Mouse (Mus musculus) intestine, postnatal 0 days (tissue): Measurements from ENCODE around the gene Tmem14a. TPM values are rescaled to one million over a fixed set of nuclear protein-coding genes. Genes with fewer than 3 reads are reported as not detected.
"Not testable (repeated sequence)": the region's sequence is repeated elsewhere in the genome, so short reads cannot be mapped to it uniquely, and the experiment has no call there.

Experiments
- ATAC-seq: fragments of 200-750 bp; cut with Nextera tagmentation; 2 replicates; pipeline ENCODE4 v1.8.0; 2017; ENCODE audit warnings: mild to moderate bottlenecking, moderate TSS enrichment, moderate library complexity
- H3K27ac ChIP-seq: fragments of 300-500 bp; sonication (generic); 2 replicates; pipeline ENCODE4 v1.5.1; 2014; ENCODE audit warnings: mild to moderate bottlenecking, low read depth, low read length, moderate library complexity
- H3K27me3 ChIP-seq: fragments of 300-500 bp; sonication (generic); replicated peaks from 2 replicates; pipeline ENCODE4 v1.6.1; 2014; ENCODE audit warnings: low read length, mixed read lengths; ENCODE audit not compliant: control insufficient read depth, insufficient read depth
- H3K36me3 ChIP-seq: fragments of 300-500 bp; sonication (generic); 2 replicates; pipeline ENCODE4 v1.6.1; 2014; ENCODE audit warnings: mild to moderate bottlenecking, moderate library complexity; ENCODE audit not compliant: control insufficient read depth, insufficient read depth
- H3K4me1 ChIP-seq: fragments of 300-500 bp; sonication (generic); replicated peaks from 2 replicates; pipeline ENCODE4 v1.6.1; 2014; ENCODE audit warnings: antibody characterized with exemption, low read length, mixed read lengths; ENCODE audit not compliant: control insufficient read depth, insufficient read depth
- H3K4me2 ChIP-seq: fragments of 300-500 bp; sonication (generic); replicated peaks from 2 replicates; pipeline ENCODE4 v1.6.1; 2014; ENCODE audit warnings: low read depth, mild to moderate bottlenecking, moderate library complexity
- H3K4me3 ChIP-seq: fragments of 300-500 bp; sonication (generic); 2 replicates; pipeline ENCODE4 v1.5.1; 2014; ENCODE audit warnings: low read depth, low read length
- H3K9ac ChIP-seq: fragments of 300-500 bp; sonication (generic); 2 replicates; pipeline ENCODE4 v1.6.1; 2014; ENCODE audit warnings: mild to moderate bottlenecking, low read depth, low read length
- H3K9me3 ChIP-seq: fragments of 300-500 bp; sonication (generic); 2 replicates; pipeline ENCODE4 v1.6.1; 2016; ENCODE audit warnings: mixed run types; ENCODE audit not compliant: control insufficient read depth
- CTCF ChIP-seq: sonication (generic); IDR thresholded peaks from 2 replicates; pipeline ENCODE4 v1.5.1; 2016; ENCODE audit warnings: low read depth, mild to moderate bottlenecking, control low read depth, antibody characterized with exemption, moderate library complexity
- WGBS: fragments of 180-500 bp; shearing (Covaris S2); extraction: QIAGEN DNeasy Blood & Tissue Kit; methylation state at CpG from one replicate; pipeline ENCODE4 v1.1.7; 2014; 5-methylcytosine and 5-hydroxymethylcytosine counted together
- polyA plus RNA-seq: library from polyadenylated mRNA; unstranded; fragments of >200 nt; fragmentation: Nextera tagmentation; extraction: Ambion mirVana; gene quantifications from 2 replicates; pipeline ENCODE4 v1.2.1, GENCODE M21; 2015

Tmem14a gene
- polyA plus RNA-seq, result 10.0 and 11.7 TPM in 2 replicates

DNA sequence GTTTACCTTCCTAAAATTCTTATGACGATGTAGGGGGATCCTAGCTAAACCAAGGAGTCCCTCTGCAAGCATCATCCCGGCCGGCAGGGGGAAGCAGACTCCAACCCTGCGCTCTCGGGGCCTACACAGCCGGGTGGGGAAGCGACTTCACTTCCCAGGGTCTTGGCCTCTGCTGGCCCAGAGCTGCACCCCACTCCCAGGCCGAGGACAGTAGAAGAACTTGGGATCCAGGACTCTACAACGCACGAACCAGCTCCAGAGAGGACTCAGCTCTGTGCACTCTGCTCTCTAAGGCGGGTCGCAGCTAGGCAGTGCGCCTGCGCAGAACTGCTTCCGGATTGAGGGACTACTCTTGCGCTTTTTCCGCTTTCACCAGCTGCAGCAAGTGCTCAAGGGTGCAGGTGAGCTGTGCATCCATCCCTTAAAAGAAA, at the start of gene Tmem14a:
Gene Tmem14a, plus strand, starts transcription at position 87 of the 431 bp plus-strand sequence.
- WGBS, result 0% methylated on average over 17 of the region's 17 CpGs
- no peaks in the 10 kb centered on the region for H3K27me3 ChIP-seq
- peak; percentile 92 for ATAC-seq
- no peaks in the 10 kb centered on the region for H3K4me1 ChIP-seq
- H3K27ac ChIP-seq, result peak within 1 kb of the TSS; percentile 78
- no peaks in the 10 kb centered on the region for H3K36me3 ChIP-seq
- H3K4me2 ChIP-seq, result peak within 1 kb of the TSS; percentile 78
- peak within 1 kb of the TSS; percentile 59 for H3K4me3 ChIP-seq
- H3K9ac ChIP-seq, result peak within 1 kb of the TSS; percentile 71
- no peaks in the 10 kb centered on the region for H3K9me3 ChIP-seq
- TF ChIP-seq CTCF, result peak; percentile 99

DNA sequence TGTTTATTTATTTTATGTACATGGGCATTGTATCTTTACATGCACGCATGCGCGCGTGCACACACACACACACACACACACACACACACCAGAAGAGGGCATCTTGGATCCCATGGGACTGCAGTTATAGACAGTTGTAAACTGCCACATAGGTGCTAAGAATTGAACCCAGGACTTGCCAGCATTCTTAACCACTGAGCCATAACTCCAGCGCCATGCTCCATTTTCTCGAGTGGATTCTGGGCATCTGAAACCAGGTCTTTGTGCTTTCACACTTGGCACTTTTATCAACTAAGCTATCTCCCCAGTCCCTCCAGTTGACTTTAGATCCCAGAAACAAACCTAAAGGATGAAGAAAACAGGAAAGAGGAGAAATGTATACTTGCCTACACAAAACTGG, 33.2 kb upstream of the Tmem14a start:
- Histone ChIP-seq H3K9ac (no peak overlapping the region), H3K27me3 (no peaks in the 10 kb centered on the region), H3K4me2 (no peak overlapping the region), H3K4me1 (no peaks in the 10 kb centered on the region), H3K36me3 (no peaks in the 10 kb centered on the region), H3K27ac (no peak overlapping the region), H3K9me3 (no peaks in the 10 kb centered on the region), H3K4me3 (no peak overlapping the region)
- TF ChIP-seq CTCF, result no peak
- no peak for ATAC-seq
- 96% methylated on average over 6 of the region's 6 CpGs for WGBS

DNA sequence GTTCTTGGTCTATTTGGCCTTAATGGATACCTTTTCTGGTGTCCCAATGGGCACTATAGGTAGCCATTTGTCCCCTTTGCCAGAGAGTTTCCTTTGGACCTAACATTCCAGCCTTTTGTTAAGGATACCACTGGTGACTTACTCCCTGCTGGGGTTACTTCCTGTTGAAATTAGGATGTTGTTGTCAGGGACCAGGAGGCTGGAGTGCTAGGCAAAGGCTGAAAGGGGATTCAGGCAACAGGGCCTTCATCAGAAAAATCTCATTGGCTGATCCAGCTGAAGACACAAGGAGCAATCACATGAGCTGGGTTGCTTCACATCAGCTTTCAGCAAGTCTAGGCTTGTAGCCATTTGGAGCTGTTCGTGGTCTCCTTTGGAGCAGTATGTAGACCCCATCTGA, 12.1 kb upstream of the Tmem14a start:
- H3K36me3 ChIP-seq, result no peaks in the 10 kb centered on the region
- no peak overlapping the region for H3K4me2 ChIP-seq
- H3K4me3 ChIP-seq, result no peak overlapping the region
- no peaks in the 10 kb centered on the region for H3K4me1 ChIP-seq
- no peak overlapping the region for H3K27ac ChIP-seq
- WGBS, result 94% methylated on average over 1 of the region's 1 CpGs
- no peaks in the 10 kb centered on the region for H3K27me3 ChIP-seq
- H3K9ac ChIP-seq, result no peak overlapping the region
- H3K9me3 ChIP-seq, result no peaks in the 10 kb centered on the region
- no peak for ATAC-seq
- no peak for TF ChIP-seq CTCF

DNA sequence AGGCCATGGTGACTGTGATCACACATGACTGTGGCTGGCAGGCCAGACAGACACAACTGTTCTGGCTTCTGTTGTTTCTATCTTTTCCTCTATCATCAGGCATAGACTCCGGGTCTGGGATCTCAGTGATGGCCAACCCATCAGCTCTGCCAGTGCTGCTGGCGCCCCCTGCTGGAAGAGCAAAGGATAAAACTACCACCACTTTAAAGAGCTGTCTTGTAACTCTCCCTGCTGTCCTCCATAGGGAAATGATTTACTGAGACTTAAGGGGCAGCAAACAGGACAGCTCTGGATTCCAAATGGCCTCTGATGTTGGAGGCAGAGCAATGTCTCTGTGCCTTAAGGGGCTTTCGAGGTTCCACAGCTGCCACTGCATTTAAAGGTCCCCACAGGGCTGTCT, 4.8 kb upstream of the Tmem14a start:
- not testable (repeated sequence) for H3K4me3 ChIP-seq, H3K27ac ChIP-seq, H3K9me3 ChIP-seq, H3K27me3 ChIP-seq, H3K36me3 ChIP-seq, H3K9ac ChIP-seq, H3K4me2 ChIP-seq, H3K4me1 ChIP-seq
- 26% methylated on average over 2 of the region's 3 CpGs for WGBS
- TF ChIP-seq CTCF, result peak; percentile 54
- ATAC-seq, result peak; percentile 56; the same call in 1 of the 2 replicates

DNA sequence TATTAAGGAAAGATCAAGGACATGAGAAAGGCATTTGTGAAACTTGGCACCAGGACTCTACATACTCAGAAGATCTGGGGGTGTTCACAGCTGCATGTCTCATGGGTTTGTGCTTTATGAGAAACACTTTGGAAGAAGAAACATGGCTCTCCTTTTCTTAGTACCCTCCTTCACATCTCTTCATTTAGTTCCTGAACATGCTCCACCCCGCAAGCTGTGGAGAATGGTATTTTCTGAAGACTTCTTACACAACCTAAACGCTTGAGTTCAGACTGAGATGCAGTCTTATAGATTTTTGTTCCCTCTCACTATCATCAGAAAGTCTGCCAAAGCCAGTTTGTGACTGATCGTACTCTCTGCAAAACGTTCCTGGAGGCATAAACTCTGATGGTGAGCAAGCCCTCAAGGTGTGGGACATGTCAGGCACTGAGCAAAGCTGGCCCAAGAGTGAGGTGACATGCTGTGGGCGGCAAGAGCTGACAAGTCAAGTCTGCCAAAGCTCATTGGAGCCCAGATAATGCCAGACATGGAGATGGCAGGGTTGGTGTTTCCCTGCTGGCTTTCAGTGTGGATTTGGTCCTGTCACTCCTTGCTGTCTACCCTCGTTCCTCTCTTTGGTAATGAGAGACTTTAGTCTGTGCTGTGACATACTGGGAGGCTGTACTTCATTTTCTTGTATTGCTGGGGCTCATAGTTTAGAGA, 4.2 kb upstream of the Tmem14a start:
- not testable (repeated sequence) for H3K4me3 ChIP-seq, H3K4me1 ChIP-seq, H3K9me3 ChIP-seq, H3K9ac ChIP-seq, H3K36me3 ChIP-seq, H3K27me3 ChIP-seq, H3K4me2 ChIP-seq, H3K27ac ChIP-seq, ATAC-seq
- WGBS, result 76% methylated on average over 6 of the region's 6 CpGs

DNA sequence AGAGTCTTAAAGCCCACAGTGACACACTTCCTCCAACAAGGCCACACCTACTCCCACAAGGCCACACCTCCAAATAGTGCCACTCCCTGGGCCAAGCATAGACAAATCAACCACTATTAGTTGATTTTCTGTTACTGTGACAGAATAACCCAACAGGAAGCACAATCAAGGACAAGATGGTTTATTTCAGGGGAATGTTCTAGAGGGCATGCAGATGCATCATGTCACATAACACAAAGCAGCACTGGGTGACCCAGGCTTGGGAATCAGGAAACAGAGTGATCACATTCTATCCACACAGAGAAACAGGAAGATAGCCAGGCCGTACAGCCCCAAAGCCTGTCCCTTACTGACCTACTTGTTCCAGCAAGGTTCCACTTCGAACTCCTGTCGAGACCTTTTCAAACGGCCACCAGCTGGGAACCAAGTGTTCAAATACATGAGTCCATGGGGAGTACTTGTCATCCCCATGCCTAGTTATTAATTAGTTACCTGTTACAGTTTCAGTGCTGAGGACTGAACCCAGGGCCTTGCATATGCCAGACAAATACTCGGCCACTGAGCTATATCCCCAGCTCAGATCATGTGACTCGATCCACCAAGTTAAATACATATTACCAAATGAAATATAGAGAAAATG, 9.5 kb downstream of the Tmem14a start:
- Histone ChIP-seq H3K27me3 (no peaks in the 10 kb centered on the region), H3K4me3 (no peak overlapping the region)
- no peak for ATAC-seq

DNA sequence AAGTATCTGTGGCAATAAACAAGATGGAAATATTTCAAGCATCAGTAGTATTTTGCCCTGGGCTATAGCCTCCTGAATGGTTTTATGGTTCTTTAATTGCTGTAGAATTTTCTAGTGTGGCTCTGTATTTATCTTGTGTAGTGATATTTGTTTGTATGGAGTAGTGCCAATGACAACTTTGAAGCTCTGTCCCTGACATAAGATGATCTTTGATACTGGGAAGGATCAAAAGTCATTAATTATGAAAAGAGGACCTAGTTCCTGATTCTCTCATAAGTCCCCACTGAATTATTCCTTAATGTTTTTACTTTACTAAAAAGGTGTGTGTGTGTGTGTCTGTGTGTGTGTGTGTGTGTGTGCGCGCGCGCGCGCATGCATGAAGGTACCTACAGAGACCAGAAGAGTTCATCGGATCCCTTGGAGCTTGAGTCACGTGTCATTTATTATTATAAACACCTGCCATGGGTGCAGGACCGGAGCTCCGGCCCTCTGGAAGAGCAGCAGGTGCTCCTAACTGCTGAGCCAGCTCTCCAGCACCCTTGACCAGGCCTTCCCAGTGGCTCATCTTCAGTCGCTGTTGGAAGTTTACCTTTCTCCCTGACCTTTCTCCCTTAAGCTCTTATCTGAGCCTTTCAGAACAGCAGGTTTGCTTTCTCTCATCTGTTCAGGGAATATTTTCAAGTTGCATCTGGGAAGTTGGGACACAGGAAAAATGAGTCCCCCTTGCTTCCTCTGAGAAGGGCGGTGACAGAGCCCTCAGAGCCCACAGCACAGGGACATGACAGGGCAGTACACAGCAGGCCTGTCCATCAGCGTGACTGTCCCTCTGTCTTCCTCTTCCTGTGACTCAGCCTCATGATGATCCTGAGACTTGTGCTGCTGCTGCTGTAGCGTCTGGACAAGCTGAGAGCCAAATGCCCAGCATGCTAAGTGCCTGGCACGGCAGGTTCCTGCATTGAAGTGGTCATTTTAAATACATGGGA, 10.7 kb downstream of the Tmem14a start:
- H3K4me3 ChIP-seq, H3K9me3 ChIP-seq, H3K36me3 ChIP-seq, H3K27me3 ChIP-seq, H3K4me2 ChIP-seq, H3K4me1 ChIP-seq, H3K9ac ChIP-seq: not testable (repeated sequence)
- H3K27ac ChIP-seq, result 0 out of 2 replicates have a peak overlapping the region, but pooled peaks have one; percentile 7
- WGBS, result 54% methylated on average over 15 of the region's 15 CpGs
- ATAC-seq, result peak; percentile 69

More for the DNA sequence above, 9.5 kb downstream of the Tmem14a start:
- H3K4me1 ChIP-seq, result no peaks in the 10 kb centered on the region
- no peaks in the 10 kb centered on the region for H3K9me3 ChIP-seq
- H3K4me2 ChIP-seq, result no peak overlapping the region
- no peaks in the 10 kb centered on the region for H3K36me3 ChIP-seq
- no peak for TF ChIP-seq CTCF
- no peak overlapping the region for H3K27ac ChIP-seq
- WGBS, result 94% methylated on average over 6 of the region's 6 CpGs
- no peak overlapping the region for H3K9ac ChIP-seq
